Mouse (Mus musculus) bone marrow macrophage, adult 2 months (primary cell): ENCODE data around the gene Sorcs1.

Experiments
- CTCF ChIP-seq: IDR thresholded peaks from 2 replicates; pipeline ENCODE4 v1.5.1; 2012; ENCODE audit warnings: low read depth, mild to moderate bottlenecking, low read length, moderate library complexity
- POLR2A ChIP-seq: IDR thresholded peaks from 2 replicates; pipeline ENCODE4 v1.6.1; 2012; ENCODE audit warnings: mild to moderate bottlenecking, low read depth, low read length, borderline replicate concordance

DNA sequence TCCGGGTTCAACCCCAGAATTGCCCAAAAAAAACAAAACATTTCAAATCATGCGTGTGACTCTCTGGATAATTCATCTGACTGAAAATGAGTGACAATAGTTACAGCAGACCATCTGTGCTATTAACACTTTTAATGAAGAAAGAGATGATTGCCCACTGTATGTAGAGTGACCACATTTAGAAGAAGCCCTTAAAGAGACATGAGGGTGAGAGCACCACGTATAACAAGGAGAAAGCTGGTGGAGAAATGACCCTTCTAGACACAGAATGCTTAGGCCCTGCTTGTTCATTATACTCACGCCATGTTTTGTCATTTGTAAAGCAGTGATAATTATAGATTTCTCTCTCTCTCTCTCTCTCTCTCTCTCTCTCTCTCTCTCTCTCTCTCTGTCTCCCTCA, 499.6 kb downstream of the Sorcs1 start:
- no peak for TF ChIP-seq CTCF
- TF ChIP-seq POLR2A: no peak
